Mouse (Mus musculus) brain, embryonic 14.5 days (tissue): ENCODE data around the gene Ip6k2.

Experiments
- CTCF ChIP-seq: fragments of 200-500 bp; IDR thresholded peaks from 2 replicates; pipeline ENCODE4 v1.5.1; 2012; ENCODE audit warnings: inconsistent platforms, mild to moderate bottlenecking, moderate library complexity, borderline replicate concordance; ENCODE audit not compliant: insufficient read depth, insufficient read length; ENCODE audit errors: extremely low read depth
- POLR2A ChIP-seq: fragments of 200-500 bp; IDR thresholded peaks from 2 replicates; pipeline ENCODE4 v1.6.1; 2012; ENCODE audit warnings: mild to moderate bottlenecking, inconsistent platforms, borderline replicate concordance; ENCODE audit not compliant: poor library complexity, insufficient read depth, insufficient read length, severe bottlenecking; ENCODE audit errors: extremely low read depth

GRCm38 (mm10) chr9:108805768-108806167, 22.2 kb downstream of the Ip6k2 start:
- TF ChIP-seq CTCF (no peak), POLR2A (no peak)
